ENCODE assay signal across 27 mouse cellular contexts in genomic region chr5:72298418-72299104, GRCm38 (mm10).
DNase-seq lines count a peak whose midpoint lies in the region; ATAC-seq and TF ChIP-seq lines count a peak whose summit lies in the region.
"Had no signal": no experiment of that assay in that cellular context is flagged by ENCODE, and none has a peak within 500 bp of the region (broad histone marks: within the 10 kb centered on the region; RNA-seq: fewer than 3 reads in every experiment).

No protein-coding gene starts in this region.

- no peaks in the 10 kb centered on the region for H3K4me1 ChIP-seq in hindbrain, embryonic 14.5 days (replicated peaks; ENCODE audit: control insufficient read depth, insufficient read depth, low read length)
- no peaks in the 10 kb centered on the region for H3K4me1 ChIP-seq in hindbrain, embryonic 10.5 days (replicated peaks)
- H3K4me1 ChIP-seq in forebrain, embryonic 15.5 days, result 0 out of 2 replicates have a peak, but pooled peaks cover 2% of the 10 kb centered on the region
- peaks cover 11% of the 10 kb centered on the region for H3K4me1 ChIP-seq in midbrain, embryonic 16.5 days (ENCODE audit: control insufficient read depth, insufficient read depth, low read length)
- H3K4me1 ChIP-seq in kidney, embryonic 16.5 days (ENCODE audit: insufficient read depth, low read length), result no peaks in the 10 kb centered on the region
- H3K4me1 ChIP-seq: embryonic facial prominence, embryonic 13.5 days; hindbrain, embryonic 15.5 days; intestine, embryonic 15.5 days; limb, embryonic 10.5 days; limb, embryonic 15.5 days; liver, embryonic 13.5 days; stomach, embryonic 15.5 days had no signal

- WGBS in hindbrain, embryonic 14.5 days, result 48% methylated on average over 10 of the region's 10 CpGs
- 78% methylated on average over 10 of the region's 10 CpGs for WGBS in hindbrain, embryonic 10.5 days
- 53% methylated on average over 10 of the region's 10 CpGs for WGBS in forebrain, embryonic 15.5 days
- WGBS in midbrain, embryonic 16.5 days, result 31% methylated on average over 10 of the region's 10 CpGs
- 90% methylated on average over 10 of the region's 10 CpGs for WGBS in kidney, embryonic 16.5 days

- H3K9me3 ChIP-seq in hindbrain, embryonic 14.5 days (ENCODE audit: control insufficient read depth, low read length), result no peaks in the 10 kb centered on the region
- no peaks in the 10 kb centered on the region for H3K9me3 ChIP-seq in hindbrain, embryonic 10.5 days
- no peaks in the 10 kb centered on the region for H3K9me3 ChIP-seq in forebrain, embryonic 15.5 days
- H3K9me3 ChIP-seq in midbrain, embryonic 16.5 days (replicated peaks; ENCODE audit: control insufficient read depth, low read length, poor library complexity, severe bottlenecking), result no peaks in the 10 kb centered on the region
- H3K9me3 ChIP-seq in kidney, embryonic 16.5 days (ENCODE audit: low read length), result no peaks in the 10 kb centered on the region
- H3K9me3 ChIP-seq: embryonic facial prominence, embryonic 13.5 days; hindbrain, embryonic 15.5 days; intestine, embryonic 15.5 days; limb, embryonic 10.5 days; limb, embryonic 15.5 days; liver, embryonic 13.5 days; stomach, embryonic 15.5 days had no signal

- H3K9ac ChIP-seq in hindbrain, embryonic 14.5 days, result no peak overlapping the region
- no peak overlapping the region for H3K9ac ChIP-seq in forebrain, embryonic 15.5 days (replicated peaks)
- H3K9ac ChIP-seq in midbrain, embryonic 16.5 days (ENCODE audit: low read depth, low read length), result no peak overlapping the region
- H3K9ac ChIP-seq in kidney, embryonic 16.5 days (replicated peaks; ENCODE audit: low read length), result no peak overlapping the region
- H3K9ac ChIP-seq: embryonic facial prominence, embryonic 13.5 days; hindbrain, embryonic 15.5 days; intestine, embryonic 15.5 days; limb, embryonic 15.5 days; liver, embryonic 13.5 days; stomach, embryonic 15.5 days had no signal

- H3K4me2 ChIP-seq in hindbrain, embryonic 14.5 days (replicated peaks), result no peak overlapping the region
- H3K4me2 ChIP-seq in forebrain, embryonic 15.5 days (replicated peaks), result no peak overlapping the region
- no peak overlapping the region for H3K4me2 ChIP-seq in midbrain, embryonic 16.5 days (ENCODE audit: low read length)
- H3K4me2 ChIP-seq in kidney, embryonic 16.5 days (replicated peaks; ENCODE audit: low read depth, low read length), result no peak overlapping the region
- H3K4me2 ChIP-seq: embryonic facial prominence, embryonic 13.5 days; hindbrain, embryonic 15.5 days; intestine, embryonic 15.5 days; limb, embryonic 15.5 days; liver, embryonic 13.5 days; stomach, embryonic 15.5 days had no signal

- no peaks in the 10 kb centered on the region for H3K27me3 ChIP-seq in hindbrain, embryonic 14.5 days (ENCODE audit: control insufficient read depth, insufficient read depth, low read length)
- H3K27me3 ChIP-seq in hindbrain, embryonic 10.5 days (ENCODE audit: insufficient read depth, poor library complexity, severe bottlenecking), result no peaks in the 10 kb centered on the region
- no peaks in the 10 kb centered on the region for H3K27me3 ChIP-seq in forebrain, embryonic 15.5 days
- H3K27me3 ChIP-seq in midbrain, embryonic 16.5 days (ENCODE audit: control insufficient read depth, insufficient read depth, low read depth, low read length), result no peaks in the 10 kb centered on the region
- H3K27me3 ChIP-seq in kidney, embryonic 16.5 days (ENCODE audit: insufficient read depth, low read length), result no peaks in the 10 kb centered on the region
- H3K27me3 ChIP-seq: embryonic facial prominence, embryonic 13.5 days; hindbrain, embryonic 15.5 days; intestine, embryonic 15.5 days; limb, embryonic 15.5 days; liver, embryonic 13.5 days; stomach, embryonic 15.5 days had no signal

- TF ChIP-seq POLR2A in brain, embryonic 14.5 days (IDR thresholded peaks at IDR 0.05; ENCODE audit: borderline replicate concordance, extremely low read depth, insufficient read depth, insufficient read length, poor library complexity, severe bottlenecking), result no peak

- peak; percentile 41 for DNase-seq in hindbrain, embryonic 14.5 days (ENCODE audit: low spot score)
- no peak for DNase-seq in hindbrain, embryonic 10.5 days (ENCODE audit: low spot score)
- DNase-seq in brain, embryonic 14.5 days (ENCODE audit: low read depth), result peak; percentile 73
- no peak for DNase-seq in adipocyte (ENCODE audit: low spot score)
- DNase-seq: cerebellum, adult 11-12 months; cerebellum, adult 9-11 months; gastrocnemius, postnatal 10 days; heart, postnatal 14 days; kidney, adult 2 months; layer of hippocampus, adult 9-11 months; liver, embryonic 13.5 days; lung, adult 18-20 months; right cerebral cortex, postnatal 25 days; thymus, postnatal 14 days had no signal

- ATAC-seq in hindbrain, embryonic 14.5 days (ENCODE audit: low FRiP score), result no peak
- ATAC-seq in forebrain, embryonic 15.5 days (replicated peaks), result 0 out of 2 replicates have a peak, but pooled peaks have one; percentile 43
- ATAC-seq in midbrain, embryonic 16.5 days, result peak; percentile 77
- no peak for ATAC-seq in kidney, embryonic 16.5 days (ENCODE audit: low FRiP score, low TSS enrichment)
- ATAC-seq: CD4-positive, CD25-positive, alpha-beta regulatory T cell, adult 4 months; intestine, embryonic 15.5 days; lung, postnatal 0 days had no signal

- H3K27ac ChIP-seq in hindbrain, embryonic 14.5 days, result peak overlapping the region; percentile 51; the same call in 1 of the 2 replicates
- no peak overlapping the region for H3K27ac ChIP-seq in hindbrain, embryonic 10.5 days
- H3K27ac ChIP-seq in forebrain, embryonic 15.5 days (replicated peaks), result no peak overlapping the region; the same call in 1 of the 2 replicates
- peak overlapping the region; percentile 56 for H3K27ac ChIP-seq in midbrain, embryonic 16.5 days (ENCODE audit: low read length)
- H3K27ac ChIP-seq in kidney, embryonic 16.5 days (ENCODE audit: low read length), result no peak overlapping the region
- H3K27ac ChIP-seq: embryonic facial prominence, embryonic 13.5 days; hindbrain, embryonic 15.5 days; intestine, embryonic 15.5 days; kidney, postnatal 0 days; limb, embryonic 10.5 days; limb, embryonic 15.5 days; liver, embryonic 13.5 days; macrophage; stomach, embryonic 15.5 days had no signal

- TF ChIP-seq CTCF in brain, embryonic 14.5 days (IDR thresholded peaks at IDR 0.05; ENCODE audit: borderline replicate concordance, extremely low read depth, insufficient read depth, insufficient read length), result no peak

- no peak overlapping the region for H3K4me3 ChIP-seq in hindbrain, embryonic 14.5 days (replicated peaks; ENCODE audit: low read length)
- no peak overlapping the region for H3K4me3 ChIP-seq in hindbrain, embryonic 10.5 days
- no peak overlapping the region for H3K4me3 ChIP-seq in forebrain, embryonic 15.5 days
- H3K4me3 ChIP-seq in midbrain, embryonic 16.5 days (ENCODE audit: low read depth, low read length), result no peak overlapping the region
- no peak overlapping the region for H3K4me3 ChIP-seq in kidney, embryonic 16.5 days (ENCODE audit: low read length)
- H3K4me3 ChIP-seq: embryonic facial prominence, embryonic 13.5 days; hindbrain, embryonic 15.5 days; intestine, embryonic 15.5 days; limb, embryonic 10.5 days; limb, embryonic 15.5 days; liver, embryonic 13.5 days; stomach, embryonic 15.5 days had no signal

- peaks cover 5% of the 10 kb centered on the region; the same call in 1 of the 2 replicates for H3K36me3 ChIP-seq in hindbrain, embryonic 14.5 days (replicated peaks; ENCODE audit: control insufficient read depth, insufficient read depth)
- peaks cover 4% of the 10 kb centered on the region for H3K36me3 ChIP-seq in hindbrain, embryonic 10.5 days
- H3K36me3 ChIP-seq in forebrain, embryonic 15.5 days, result no peaks in the 10 kb centered on the region
- H3K36me3 ChIP-seq in midbrain, embryonic 16.5 days (ENCODE audit: control insufficient read depth, insufficient read depth, low read length), result peaks cover 2% of the 10 kb centered on the region; the same call in 1 of the 2 replicates
- H3K36me3 ChIP-seq in kidney, embryonic 16.5 days (ENCODE audit: insufficient read depth, low read length), result peaks cover 5% of the 10 kb centered on the region
- H3K36me3 ChIP-seq: hindbrain, embryonic 15.5 days; intestine, embryonic 15.5 days; stomach, embryonic 15.5 days had no signal

Comparison
In these comparisons a context has a peak if more than half of its experiments do, and no peak if none do; other contexts are left out.
1. DNase-seq: peak in hindbrain, embryonic 14.5 days (single experiment) and brain, embryonic 14.5 days (single experiment); none in hindbrain, embryonic 10.5 days (single experiment) and adipocyte (single experiment).
2. H3K27ac ChIP-seq: peak in hindbrain, embryonic 14.5 days (single experiment) and midbrain, embryonic 16.5 days (single experiment); none in hindbrain, embryonic 10.5 days (single experiment), forebrain, embryonic 15.5 days (single experiment) and kidney, embryonic 16.5 days (single experiment).
3. ATAC-seq: peak in forebrain, embryonic 15.5 days (single experiment) and midbrain, embryonic 16.5 days (single experiment); none in hindbrain, embryonic 14.5 days (single experiment) and kidney, embryonic 16.5 days (single experiment).